Mouse (Mus musculus) right cerebral cortex, postnatal 36 days (tissue): ENCODE data around the gene Cdk19.
"Not testable (repeated sequence)": the region's sequence is repeated elsewhere in the genome, so short reads cannot be mapped to it uniquely, and the experiment has no call there.

ENCODE experiments used
- DNase-seq, 2 experiments: peaks; one replicate each; pipeline ENCODE4 v3.0.0; 2022; ENCODE audit warnings: low spot score in 2 of 2, mixed read lengths in 1 of 2

Gene Cdk19

DNA sequence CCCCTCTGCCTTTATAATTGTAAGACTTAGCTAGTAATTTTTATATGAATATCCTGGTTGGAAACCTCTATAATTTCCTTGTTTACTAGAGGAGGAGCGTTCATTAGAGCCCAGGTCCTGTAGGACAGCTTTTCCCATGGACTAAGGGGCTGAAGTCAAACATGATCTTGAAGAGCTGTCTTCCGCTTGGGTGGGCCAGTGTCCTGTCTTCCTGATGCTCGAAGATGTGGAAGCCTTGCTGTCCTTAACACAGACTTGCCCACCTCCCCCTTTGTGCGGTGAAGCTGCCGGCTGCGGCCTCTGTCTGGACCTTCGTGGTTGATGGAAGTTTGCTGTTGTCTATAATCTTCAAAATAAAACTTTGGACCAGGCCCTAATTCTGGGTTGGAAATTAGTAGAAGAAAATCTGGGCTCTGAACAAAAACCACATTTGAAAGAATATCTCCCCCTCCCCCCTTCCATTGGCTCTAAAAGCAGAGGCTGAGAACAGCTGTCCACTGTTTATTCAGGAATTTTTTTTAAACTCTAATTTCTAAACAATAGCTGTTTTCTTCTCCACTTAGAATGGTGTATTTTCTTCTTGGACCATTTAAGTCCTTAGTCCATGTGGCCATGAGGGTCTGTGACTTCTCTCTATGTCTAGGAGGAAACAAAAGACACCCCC lies 184.1 kb downstream of the Cdk19 start:
- DNase-seq = no peak

DNA sequence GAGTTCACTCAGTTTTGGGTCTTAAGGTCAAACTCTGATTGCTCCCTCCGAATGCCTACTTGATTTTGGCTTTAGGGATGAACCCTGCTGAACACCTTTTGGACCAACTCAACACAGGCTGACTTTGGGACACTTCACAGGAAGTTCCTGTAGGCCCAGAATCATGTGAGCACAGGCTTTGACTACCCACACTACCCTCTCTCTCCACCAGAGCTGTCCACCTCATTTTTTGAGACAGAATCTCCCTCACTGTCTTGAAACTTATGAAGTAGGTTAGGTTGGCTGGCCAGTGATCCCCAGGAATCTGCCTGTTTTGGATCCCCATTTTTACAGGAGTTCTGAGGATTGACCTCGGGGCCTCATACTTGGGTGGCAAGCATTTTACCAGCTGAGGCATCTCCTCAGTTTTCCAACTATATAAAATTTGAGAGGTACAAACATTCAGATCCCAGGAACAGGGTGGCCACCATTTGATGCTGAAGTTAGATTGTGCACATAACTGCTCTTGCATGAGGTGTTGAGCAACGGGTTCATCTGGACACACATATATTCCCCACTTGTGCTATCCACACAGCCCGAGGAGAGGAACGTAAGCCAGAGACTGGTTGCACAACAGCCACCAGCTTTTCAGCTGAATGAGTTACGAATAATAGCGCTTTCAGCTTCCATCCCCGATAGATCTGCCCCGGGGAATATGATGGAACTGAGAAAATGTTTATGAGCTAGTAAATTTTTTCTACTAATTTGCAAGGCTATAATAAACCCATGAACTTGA lies 184.9 kb downstream of the Cdk19 start:
- DNase-seq = no peak

DNA sequence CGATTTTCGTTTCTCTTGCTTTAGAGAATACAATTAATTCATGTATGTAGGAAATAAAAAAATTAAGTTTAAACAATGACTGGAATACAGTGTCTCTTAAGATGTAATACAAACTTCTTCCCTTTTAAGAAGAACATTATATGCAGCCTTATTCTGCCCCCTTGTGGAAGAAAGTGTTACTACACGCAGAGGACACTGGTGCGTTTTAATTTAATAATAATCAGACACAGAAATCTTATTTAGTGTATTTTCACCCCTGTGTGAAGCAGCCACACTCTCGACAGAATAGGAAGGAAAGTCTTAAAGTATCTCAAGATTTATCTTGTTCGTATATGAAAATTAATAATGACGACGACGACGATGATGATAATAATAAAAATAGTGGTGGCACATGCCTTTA lies 185.6 kb downstream of the Cdk19 start:
- DNase-seq = no peak

GRCm38 (mm10) chr10:40525616-40526155 lies 186.3 kb downstream of the Cdk19 start:
- DNase-seq = no peak

DNA sequence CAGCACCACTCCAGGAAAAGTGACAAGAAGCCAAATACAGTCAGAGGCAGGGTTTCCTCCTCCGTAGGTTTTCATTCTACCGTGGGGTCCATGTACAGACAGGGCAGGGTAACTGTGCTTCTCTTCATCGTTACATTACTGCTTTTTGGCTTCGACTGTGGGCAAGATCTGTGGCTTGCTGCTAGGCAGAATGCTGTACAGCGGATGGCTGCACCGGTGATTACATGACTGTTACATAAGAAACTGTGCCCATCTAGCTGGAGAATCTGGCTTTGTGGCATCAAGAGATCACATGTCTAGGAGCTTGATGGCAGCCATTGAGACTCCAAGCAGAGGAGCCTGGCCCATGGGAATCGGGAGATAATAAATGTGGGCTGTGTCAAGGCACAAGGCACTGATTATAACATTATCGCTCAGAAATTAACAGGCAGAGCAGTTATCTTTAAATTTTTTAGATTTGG lies 187.0 kb downstream of the Cdk19 start:
- no peak for DNase-seq

DNA sequence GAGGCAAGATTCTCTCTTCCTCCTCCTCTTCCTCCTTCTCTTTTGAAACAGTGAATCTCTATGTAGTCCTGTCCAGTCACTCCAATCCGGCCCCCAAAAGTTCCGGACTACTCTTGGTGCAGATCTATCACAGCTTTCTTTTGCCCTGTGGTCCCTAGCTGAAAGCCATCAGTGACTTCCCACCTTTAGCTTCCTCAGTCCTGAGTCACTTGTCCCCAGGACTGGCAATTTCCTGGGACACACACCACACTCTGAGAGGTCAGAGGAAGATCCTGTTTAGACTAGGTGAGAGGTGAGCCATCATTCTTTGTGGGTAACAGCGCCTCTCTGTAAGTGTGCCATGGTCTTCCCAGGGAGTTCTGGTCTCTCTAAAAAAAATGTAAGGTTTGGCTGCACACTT lies 187.6 kb downstream of the Cdk19 start:
- DNase-seq = no peak

DNA sequence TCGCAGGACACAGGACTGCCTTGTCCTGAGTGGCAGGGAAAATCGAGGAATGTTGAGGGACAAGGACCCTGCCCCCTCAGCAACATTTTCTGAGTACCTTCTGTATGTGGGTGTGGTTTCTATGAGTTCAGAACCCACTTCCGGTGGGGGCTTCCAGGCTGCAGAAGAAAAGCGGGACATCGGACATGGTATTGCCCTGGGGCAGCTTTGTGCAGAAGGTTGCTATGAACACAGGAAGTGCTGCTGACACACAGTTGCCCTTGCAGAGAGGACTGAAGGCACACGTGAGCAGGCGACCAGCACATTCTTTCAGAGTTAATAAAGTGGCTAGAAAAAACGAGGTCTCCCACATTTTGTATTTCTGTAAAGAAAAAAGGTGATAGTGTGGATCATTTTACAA lies 188.2 kb downstream of the Cdk19 start:
- DNase-seq = no peak

DNA sequence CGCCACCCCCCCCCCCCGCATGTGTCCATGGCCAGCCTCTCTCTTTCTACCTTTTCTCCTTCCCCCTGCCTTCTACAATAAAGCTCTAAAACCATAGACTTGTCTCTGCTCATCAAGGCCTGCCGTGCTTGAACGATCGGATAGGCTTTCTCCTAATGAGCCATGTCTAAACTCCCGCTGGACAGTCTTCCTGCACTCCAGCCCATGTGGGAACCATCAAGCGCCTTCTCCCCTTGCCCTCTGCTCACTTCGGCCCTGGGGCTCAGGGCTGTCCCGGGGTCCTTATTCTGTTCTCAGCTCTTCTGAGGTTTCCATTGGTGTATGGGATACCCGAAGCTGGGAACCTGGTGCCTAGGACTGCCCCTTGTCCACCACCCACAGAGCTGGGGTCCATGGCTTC lies 189.3 kb downstream of the Cdk19 start:
- no peak for DNase-seq

GRCm38 (mm10) chr10:40529617-40530016 lies 190.3 kb downstream of the Cdk19 start:
- DNase-seq = no peak

DNA sequence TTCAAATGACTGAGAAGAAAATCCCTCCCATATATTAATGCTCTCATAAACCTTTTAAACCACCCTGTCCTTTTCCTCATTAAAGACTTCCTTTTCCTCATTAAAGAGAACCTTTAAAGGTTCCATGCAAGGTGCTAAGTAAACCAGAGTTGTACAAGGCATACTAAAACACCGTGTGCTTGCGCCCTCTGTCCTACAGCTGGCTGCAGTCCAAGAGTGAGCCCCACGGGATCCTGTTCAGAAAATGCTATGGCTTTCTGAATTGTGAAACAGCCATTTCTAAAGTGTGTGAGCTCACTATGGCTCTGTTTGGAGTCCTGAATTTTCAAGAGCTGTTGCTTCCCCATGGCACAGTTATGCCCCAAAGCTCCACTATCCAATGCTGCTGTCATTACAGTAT lies 191.3 kb downstream of the Cdk19 start:
- DNase-seq = no peak

DNA sequence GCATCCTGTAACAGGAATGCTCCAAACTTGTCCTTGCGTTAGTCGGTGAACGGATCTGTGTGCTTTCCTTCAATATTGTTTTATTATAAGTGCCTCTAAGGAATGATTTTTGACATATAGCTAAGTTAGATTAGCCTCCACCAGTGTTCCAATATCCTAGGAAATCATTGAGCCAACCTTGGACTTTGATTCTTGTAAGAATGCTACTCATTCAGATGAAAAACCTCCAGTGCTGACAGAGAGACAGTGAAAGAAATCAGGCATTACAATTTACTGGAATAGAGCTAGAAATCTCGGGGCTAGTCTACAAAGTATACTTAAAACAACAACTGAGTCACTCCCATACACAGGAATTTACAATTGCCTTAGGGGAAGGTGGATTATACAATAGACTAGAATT lies 193.2 kb downstream of the Cdk19 start:
- not testable (repeated sequence) for DNase-seq
